Mouse (Mus musculus) ES-Bruce4 (cell line): ENCODE results near the gene Il5ra. TPM values are rescaled to one million over a fixed set of nuclear protein-coding genes. Genes with fewer than 3 reads are reported as not detected.

Experiments used
- H3K27ac ChIP-seq: 2 replicates; pipeline ENCODE4 v1.5.1; 2012; ENCODE audit warnings: low read length, inconsistent platforms; ENCODE audit not compliant: insufficient read depth
- H3K27me3 ChIP-seq: 2 replicates; pipeline ENCODE4 v1.6.1; 2012; ENCODE audit warnings: mild to moderate bottlenecking, low read length, inconsistent platforms; ENCODE audit not compliant: control insufficient read depth, poor library complexity, insufficient read depth, severe bottlenecking
- H3K36me3 ChIP-seq: 2 replicates; pipeline ENCODE4 v1.6.1; 2012; ENCODE audit warnings: inconsistent platforms, mild to moderate bottlenecking, low read length, moderate library complexity; ENCODE audit not compliant: control insufficient read depth, poor library complexity, insufficient read depth, severe bottlenecking
- H3K4me1 ChIP-seq: one replicate; pipeline ENCODE4 v1.8.1; 2011; ENCODE audit warnings: low read length; ENCODE audit not compliant: control insufficient read depth, insufficient read depth
- H3K4me3 ChIP-seq: 2 replicates; pipeline ENCODE4 v1.5.1; 2011; ENCODE audit warnings: low read depth, mild to moderate bottlenecking, low read length
- H3K9ac ChIP-seq: 2 replicates; pipeline ENCODE4 v1.6.1; 2012; ENCODE audit warnings: low read depth, mild to moderate bottlenecking, inconsistent platforms; ENCODE audit not compliant: poor library complexity, severe bottlenecking
- H3K9me3 ChIP-seq: replicated peaks from 2 replicates; pipeline ENCODE4 v1.6.1; 2012; ENCODE audit warnings: mild to moderate bottlenecking, low read length, inconsistent platforms; ENCODE audit not compliant: control insufficient read depth, poor library complexity, insufficient read depth, severe bottlenecking
- CTCF ChIP-seq: IDR thresholded peaks from one replicate; pipeline ENCODE4 v1.8.1; 2011; ENCODE audit warnings: low read depth, low read length
- EP300 ChIP-seq: IDR thresholded peaks from 2 replicates; pipeline ENCODE4 v1.6.1; 2011; ENCODE audit warnings: low read depth, low read length; ENCODE audit not compliant: insufficient read depth
- POLR2A ChIP-seq: IDR thresholded peaks from one replicate; pipeline ENCODE4 v1.8.1; 2011; ENCODE audit warnings: low read length; ENCODE audit not compliant: insufficient read depth
- polyA plus RNA-seq: library from polyadenylated mRNA; stranded (reverse); fragments of >200 nt; gene quantifications from 2 replicates; pipeline ENCODE4 v1.2.4, GENCODE M21; 2011; ENCODE audit warnings: low read depth; ENCODE audit not compliant: missing spikeins, insufficient read depth, insufficient read length

Gene Il5ra
- polyA plus RNA-seq, 1 experiment: not detected

DNA sequence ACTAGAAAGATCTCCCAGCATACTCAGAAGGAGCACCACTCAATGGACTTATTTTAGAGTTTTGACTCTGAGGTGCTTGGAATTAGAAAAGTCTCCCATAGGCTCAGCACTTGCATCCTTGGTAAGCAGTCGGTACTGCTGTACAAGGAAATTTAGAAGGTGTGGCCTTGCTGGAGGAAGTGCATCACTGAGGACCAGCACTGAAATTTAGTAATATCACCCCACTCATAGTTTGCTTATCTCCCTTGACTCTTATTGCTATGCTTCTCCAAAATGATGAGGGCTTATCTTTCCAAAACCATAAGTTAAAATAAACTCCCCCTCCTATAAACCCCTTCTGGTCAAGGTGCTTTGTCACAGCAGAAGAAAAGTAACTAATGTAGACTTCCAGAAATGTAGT is 12.6 kb upstream of the Il5ra start:
- H3K27me3 ChIP-seq: no peaks in the 10 kb centered on the region
- no peak overlapping the region for H3K4me3 ChIP-seq
- H3K27ac ChIP-seq: no peak overlapping the region
- TF ChIP-seq POLR2A: no peak
- no peak for TF ChIP-seq EP300
- TF ChIP-seq CTCF: no peak
- no peak overlapping the region for H3K9ac ChIP-seq
- H3K4me1 ChIP-seq: no peaks in the 10 kb centered on the region
- H3K36me3 ChIP-seq: no peaks in the 10 kb centered on the region
- H3K9me3 ChIP-seq: no peaks in the 10 kb centered on the region

DNA sequence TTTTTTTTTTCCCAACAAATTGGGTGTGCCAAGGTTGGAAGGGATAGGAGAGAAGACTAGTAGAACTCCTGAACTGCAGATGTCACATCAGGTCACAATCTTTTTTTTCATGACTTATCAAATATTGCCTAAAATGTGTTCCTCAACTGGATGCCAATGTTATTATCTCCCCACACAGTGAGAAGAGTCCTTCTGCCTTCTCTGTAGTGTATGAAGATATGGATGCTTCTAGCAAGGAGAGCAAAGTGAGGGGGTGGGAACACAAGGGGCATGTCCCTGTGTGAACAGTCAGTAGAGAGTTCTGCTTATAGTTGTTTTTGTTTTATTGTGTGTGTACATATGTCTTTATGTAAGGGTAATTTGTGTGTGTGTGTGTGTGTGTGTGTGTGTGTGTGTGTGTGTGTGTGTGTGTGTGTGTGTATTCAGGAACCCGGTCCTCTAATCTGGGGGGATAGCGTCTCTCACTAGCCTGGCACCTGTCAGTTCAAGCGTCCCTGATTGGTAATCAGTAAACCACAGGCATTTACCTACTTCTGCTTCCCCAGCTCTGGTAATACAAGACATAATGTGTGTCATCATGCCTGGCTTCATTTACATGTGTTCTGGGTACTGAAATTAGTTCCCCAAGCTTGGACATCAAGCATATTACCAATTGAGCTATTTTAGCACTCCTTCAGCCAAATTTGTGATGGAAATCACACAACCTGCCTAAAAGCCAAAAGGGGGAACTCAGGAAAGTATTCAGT is 11.8 kb upstream of the Il5ra start:
- no peak overlapping the region for H3K9ac ChIP-seq
- H3K9me3 ChIP-seq: no peaks in the 10 kb centered on the region
- no peak overlapping the region for H3K4me3 ChIP-seq
- H3K27ac ChIP-seq: no peak overlapping the region
- H3K4me1 ChIP-seq: no peaks in the 10 kb centered on the region
- H3K36me3 ChIP-seq: no peaks in the 10 kb centered on the region
- no peaks in the 10 kb centered on the region for H3K27me3 ChIP-seq
- no peak for TF ChIP-seq EP300
- no peak for TF ChIP-seq POLR2A
- TF ChIP-seq CTCF: no peak

GRCm38 (mm10) chr6:106758299-106758698 is 9.5 kb upstream of the Il5ra start:
- H3K9me3 ChIP-seq: no peaks in the 10 kb centered on the region
- H3K4me3 ChIP-seq: no peak overlapping the region
- no peaks in the 10 kb centered on the region for H3K27me3 ChIP-seq
- no peak overlapping the region for H3K9ac ChIP-seq
- H3K27ac ChIP-seq: no peak overlapping the region
- H3K4me1 ChIP-seq: no peaks in the 10 kb centered on the region
- no peaks in the 10 kb centered on the region for H3K36me3 ChIP-seq
- TF ChIP-seq CTCF (no peak), POLR2A (no peak), EP300 (no peak)

GRCm38 (mm10) chr6:106750291-106750690 is 1.5 kb upstream of the Il5ra start:
- Histone ChIP-seq H3K4me1 (no peaks in the 10 kb centered on the region), H3K9ac (no peak overlapping the region), H3K27me3 (no peaks in the 10 kb centered on the region; the same call in 1 of the 2 replicates), H3K36me3 (no peaks in the 10 kb centered on the region), H3K4me3 (no peak overlapping the region), H3K9me3 (no peaks in the 10 kb centered on the region), H3K27ac (no peak overlapping the region)
- TF ChIP-seq CTCF (no peak), POLR2A (no peak), EP300 (no peak)

DNA sequence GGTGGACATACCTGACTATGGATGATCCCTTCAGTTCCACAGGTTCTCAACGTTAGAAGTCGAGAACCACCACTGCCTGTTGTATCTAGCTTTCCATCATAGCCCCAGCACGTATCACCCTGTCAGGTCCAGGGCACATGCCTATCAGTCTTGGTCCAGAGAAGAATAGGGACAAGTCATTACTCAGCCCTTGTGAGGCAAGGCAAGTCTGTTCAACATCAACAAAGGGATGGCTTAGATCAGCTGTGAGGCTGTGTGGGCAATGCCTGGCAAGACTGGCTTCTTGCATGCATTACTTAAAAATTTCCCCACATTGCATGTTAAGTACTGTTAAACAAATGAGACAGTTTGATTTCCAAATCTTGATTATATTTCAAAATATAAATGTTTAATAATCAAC is 1.0 kb downstream of the Il5ra start:
- no peak overlapping the region for H3K9ac ChIP-seq
- H3K9me3 ChIP-seq: no peaks in the 10 kb centered on the region
- no peaks in the 10 kb centered on the region; the same call in 1 of the 2 replicates for H3K27me3 ChIP-seq
- no peak for TF ChIP-seq EP300
- TF ChIP-seq POLR2A: no peak
- no peak for TF ChIP-seq CTCF
- no peak overlapping the region for H3K27ac ChIP-seq
- H3K36me3 ChIP-seq: no peaks in the 10 kb centered on the region
- H3K4me1 ChIP-seq: no peaks in the 10 kb centered on the region
- no peak overlapping the region for H3K4me3 ChIP-seq

- TF ChIP-seq CTCF (no peak), EP300 (no peak), POLR2A (no peak)
- H3K36me3 ChIP-seq: no peaks in the 10 kb centered on the region
These were observed 1.6 kb downstream of the Il5ra start for GRCm38 (mm10) chr6:106747251-106747650.

More at GRCm38 (mm10) chr6:106747251-106747650, 1.6 kb downstream of the Il5ra start:
- H3K27me3 ChIP-seq: no peaks in the 10 kb centered on the region; the same call in 1 of the 2 replicates
- H3K4me1 ChIP-seq: no peaks in the 10 kb centered on the region
- H3K9ac ChIP-seq: no peak overlapping the region
- H3K9me3 ChIP-seq: no peaks in the 10 kb centered on the region
- no peak overlapping the region for H3K4me3 ChIP-seq
- H3K27ac ChIP-seq: no peak overlapping the region
